Mouse (Mus musculus): ENCODE measurements around the gene Spats2l.

- no peak for TF ChIP-seq CHD2 (IDR thresholded peaks at IDR 0.05; ENCODE audit: low read length)
- no peak for TF ChIP-seq EP300 (IDR thresholded peaks at IDR 0.05; ENCODE audit: low read depth in 1 of 2, low read length in 2 of 2)
- no peak for TF ChIP-seq GATA1 (IDR thresholded peaks at IDR 0.05; ENCODE audit: low read depth, low read length)
- no peak for TF ChIP-seq RCOR1 (IDR thresholded peaks at IDR 0.05; ENCODE audit: low read depth, low read length)
- TF ChIP-seq HCFC1 (IDR thresholded peaks at IDR 0.05; ENCODE audit: low read depth, low read length): no peak
- TF ChIP-seq RAD21 (IDR thresholded peaks at IDR 0.05; ENCODE audit: low read depth, low read length): no peak
- no peak for TF ChIP-seq CTCF (IDR thresholded peaks at IDR 0.05 in 2 of 3, conservative IDR thresholded peaks at IDR 0.05 in 1 of 3; ENCODE audit: control insufficient read depth in 1 of 3, insufficient read depth in 1 of 3, low read depth in 2 of 3, low read length in 3 of 3, poor library complexity in 1 of 3, severe bottlenecking in 1 of 3)
- TF ChIP-seq E2F4 (IDR thresholded peaks at IDR 0.05; ENCODE audit: borderline replicate concordance, low read depth, low read length): no peak
- no peak for TF ChIP-seq POLR2A (IDR thresholded peaks at IDR 0.05; ENCODE audit: control insufficient read depth in 1 of 2, insufficient read depth in 1 of 2, low read depth in 1 of 2, low read length in 2 of 2, poor library complexity in 1 of 2)
- no peak for TF ChIP-seq POLR2AphosphoS2 (IDR thresholded peaks at IDR 0.05; ENCODE audit: low read length)
- no peak for TF ChIP-seq USF1 (IDR thresholded peaks at IDR 0.05; ENCODE audit: low read depth, low read length)
- TF ChIP-seq TCF12 (IDR thresholded peaks at IDR 0.05; ENCODE audit: low read depth, low read length): no peak
- TF ChIP-seq MAX (IDR thresholded peaks at IDR 0.05; ENCODE audit: low read length): no peak
- no peak for TF ChIP-seq ZMIZ1 (IDR thresholded peaks at IDR 0.05; ENCODE audit: low read depth, low read length)
Measured at GRCm38 (mm10) chr1:57940691-57941090, 166.7 kb downstream of the Spats2l start.

Measured in MEL (cell line).